In the genomic region with DNA sequence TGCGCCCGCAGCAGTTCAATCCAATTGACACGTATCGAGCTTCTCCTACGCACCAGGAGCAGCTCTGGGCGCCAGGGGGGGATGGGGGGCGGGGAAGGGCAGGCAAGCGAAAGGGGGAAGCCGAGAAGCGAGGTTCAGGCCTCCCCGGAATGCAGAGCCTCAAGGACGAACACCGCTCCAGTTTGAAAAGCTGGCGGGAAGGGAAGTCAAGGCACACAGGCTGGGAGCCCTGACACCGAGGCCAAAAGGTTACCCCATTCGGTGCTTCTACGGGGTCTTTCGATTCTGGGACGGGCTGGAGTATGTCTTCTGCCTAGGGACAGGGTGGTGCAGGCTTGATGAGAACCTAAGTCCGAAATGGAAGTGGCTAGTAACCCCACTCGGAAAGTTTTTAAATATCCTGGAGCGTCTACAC, we compare ENCODE assay signal across 8 mouse cellular contexts.
DNase-seq lines count a peak whose midpoint lies in the region; ATAC-seq and TF ChIP-seq lines count a peak whose summit lies in the region.

No protein-coding gene starts in this region.

- no peak for ATAC-seq in CD4-positive, CD25-positive, alpha-beta regulatory T cell, adult 4 months
- no peak for ATAC-seq in stomach, embryonic 14.5 days (ENCODE audit: insufficient number of reproducible peaks, insufficient read depth, low FRiP score, low read depth)
- no peak for ATAC-seq in stomach, postnatal 0 days (ENCODE audit: low FRiP score, low TSS enrichment)
- ATAC-seq in limb, embryonic 11.5 days (ENCODE audit: insufficient number of reproducible peaks, low FRiP score, low TSS enrichment, low read depth): no peak

- H3K36me3 ChIP-seq in stomach, embryonic 14.5 days (ENCODE audit: control insufficient read depth, insufficient read depth, low read length): no peaks in the 10 kb centered on the region
- H3K36me3 ChIP-seq in stomach, postnatal 0 days (ENCODE audit: control insufficient read depth, insufficient read depth, low read length): no peaks in the 10 kb centered on the region
- H3K36me3 ChIP-seq in limb, embryonic 11.5 days (ENCODE audit: control insufficient read depth, insufficient read depth, low read length): no peaks in the 10 kb centered on the region
- no peaks in the 10 kb centered on the region for H3K36me3 ChIP-seq in splenic B cell, adult 2 months (ENCODE audit: control insufficient read depth, insufficient read depth, low read length, poor library complexity, severe bottlenecking)

- H3K4me3 ChIP-seq in stomach, embryonic 14.5 days (ENCODE audit: low read depth, low read length): no peak overlapping the region
- H3K4me3 ChIP-seq in stomach, postnatal 0 days (ENCODE audit: low read depth, low read length): no peak overlapping the region
- H3K4me3 ChIP-seq in limb, embryonic 11.5 days (ENCODE audit: low read depth, low read length): peak overlapping the region; percentile 61

- WGBS in stomach, embryonic 14.5 days: 16% methylated on average over 22 of the region's 22 CpGs
- 48% methylated on average over 21 of the region's 22 CpGs for WGBS in stomach, postnatal 0 days
- WGBS in limb, embryonic 11.5 days: 7% methylated on average over 22 of the region's 22 CpGs

- TF ChIP-seq EP300 in stomach, postnatal 0 days (optimal IDR thresholded peaks at IDR 0.05): no peak

- H3K9ac ChIP-seq in stomach, embryonic 14.5 days (replicated peaks; ENCODE audit: low read depth, low read length): no peak overlapping the region
- no peak overlapping the region for H3K9ac ChIP-seq in stomach, postnatal 0 days (ENCODE audit: low read length)
- H3K9ac ChIP-seq in limb, embryonic 11.5 days (ENCODE audit: low read length): no peak overlapping the region

- no peak overlapping the region for H3K27ac ChIP-seq in stomach, embryonic 14.5 days (ENCODE audit: low read length)
- no peak overlapping the region for H3K27ac ChIP-seq in stomach, postnatal 0 days (replicated peaks)
- H3K27ac ChIP-seq in limb, embryonic 11.5 days (replicated peaks; ENCODE audit: low read depth, low read length): no peak overlapping the region

- H3K27me3 ChIP-seq in stomach, embryonic 14.5 days (ENCODE audit: control insufficient read depth, insufficient read depth, low read length): 0 out of 2 replicates have a peak, but pooled peaks cover 11% of the 10 kb centered on the region
- no peaks in the 10 kb centered on the region for H3K27me3 ChIP-seq in stomach, postnatal 0 days (ENCODE audit: control insufficient read depth, insufficient read depth, low read length)
- peaks cover 86% of the 10 kb centered on the region for H3K27me3 ChIP-seq in limb, embryonic 11.5 days (ENCODE audit: control insufficient read depth, insufficient read depth, low read length)
- no peaks in the 10 kb centered on the region for H3K27me3 ChIP-seq in splenic B cell, adult 2 months (ENCODE audit: control insufficient read depth, insufficient read depth, low read length, poor library complexity, severe bottlenecking)

- DNase-seq in CD4-positive, CD25-positive, alpha-beta regulatory T cell, adult 2 months (ENCODE audit: low read depth, low spot score): peak; percentile 38
- DNase-seq in stomach, postnatal 0 days (ENCODE audit: low spot score): no peak
- no peak for DNase-seq in limb, embryonic 11.5 days (ENCODE audit: low spot score)
- DNase-seq in splenic B cell, adult 2 months (ENCODE audit: low read depth, low spot score): peak; percentile 30
- no peak for DNase-seq in cerebellum, postnatal 14 days
- no peak for DNase-seq in kidney, postnatal 25 days

- H3K4me2 ChIP-seq in stomach, embryonic 14.5 days (replicated peaks; ENCODE audit: low read depth, low read length): peak overlapping the region; percentile 80
- no peak overlapping the region for H3K4me2 ChIP-seq in stomach, postnatal 0 days (replicated peaks; ENCODE audit: low read depth)
- H3K4me2 ChIP-seq in limb, embryonic 11.5 days (ENCODE audit: low read depth, severe bottlenecking): peak overlapping the region; percentile 86

- TF ChIP-seq CTCF in stomach, postnatal 0 days (IDR thresholded peaks at IDR 0.05; ENCODE audit: low read depth): no peak

- no peaks in the 10 kb centered on the region for H3K9me3 ChIP-seq in stomach, embryonic 14.5 days (ENCODE audit: control insufficient read depth, low read depth, low read length)
- H3K9me3 ChIP-seq in stomach, postnatal 0 days (ENCODE audit: control insufficient read depth, low read length): no peaks in the 10 kb centered on the region
- H3K9me3 ChIP-seq in limb, embryonic 11.5 days (ENCODE audit: control insufficient read depth, low read length): no peaks in the 10 kb centered on the region

- no peaks in the 10 kb centered on the region; the same call in 1 of the 2 replicates for H3K4me1 ChIP-seq in stomach, embryonic 14.5 days (ENCODE audit: control insufficient read depth, insufficient read depth, low read length)
- H3K4me1 ChIP-seq in stomach, postnatal 0 days (replicated peaks; ENCODE audit: control insufficient read depth, insufficient read depth): no peaks in the 10 kb centered on the region
- peaks cover 37% of the 10 kb centered on the region for H3K4me1 ChIP-seq in limb, embryonic 11.5 days (ENCODE audit: control insufficient read depth, insufficient read depth, low read length)

Comparison
In these comparisons a context has a peak if more than half of its experiments do, and no peak if none do; other contexts are left out.
1. DNase-seq: peak in CD4-positive, CD25-positive, alpha-beta regulatory T cell, adult 2 months (single experiment) and splenic B cell, adult 2 months (single experiment); none in stomach, postnatal 0 days (single experiment), limb, embryonic 11.5 days (single experiment), cerebellum, postnatal 14 days (0 of 2) and kidney, postnatal 25 days (0 of 2).